Mouse (Mus musculus): Measurements from ENCODE around the gene Nsun4. TPM values are rescaled to one million over a fixed set of nuclear protein-coding genes. Genes with fewer than 3 reads are reported as not detected.

Nsun4 gene
- total RNA-seq (2014; fragmentation: Nextera tagmentation) (15.0 and 17.0 TPM in 2 replicates), total RNA-seq (2017) (7.4 and 14.6 TPM in 2 replicates)

DNA sequence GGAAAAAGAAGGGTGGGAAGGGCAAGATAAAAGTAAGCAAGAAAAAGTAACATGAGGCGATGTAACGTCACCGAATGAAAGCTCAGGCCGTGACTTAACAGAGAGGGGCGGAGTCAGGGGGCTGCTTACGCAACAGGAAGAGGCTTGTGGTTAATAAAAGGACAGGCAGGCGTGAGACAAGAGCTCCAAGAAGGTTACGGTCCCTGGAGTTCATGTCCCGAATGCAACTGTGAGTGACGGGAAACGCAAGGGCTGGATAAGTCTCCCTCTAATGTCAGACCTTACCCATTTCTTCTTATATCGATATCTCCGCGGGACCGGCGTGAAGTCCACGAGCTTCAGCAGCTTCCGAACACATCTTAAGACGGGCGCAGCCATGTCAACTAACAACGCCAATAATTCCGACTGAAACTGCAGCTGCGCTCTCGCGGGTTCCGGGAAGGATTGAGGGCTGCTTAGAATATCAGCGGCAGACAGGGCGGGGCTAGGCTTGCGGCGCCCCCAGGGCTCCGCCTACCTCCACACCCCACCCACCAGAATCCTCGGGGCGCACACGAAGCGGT is at the start of gene Nsun4:
Gene Nsun4, minus strand, starts transcription at position 478 of the 563 bp plus-strand sequence.
- peak; percentile 93 for ATAC-seq (replicated peaks; ENCODE audit: poor library complexity, severe bottlenecking)

DNA sequence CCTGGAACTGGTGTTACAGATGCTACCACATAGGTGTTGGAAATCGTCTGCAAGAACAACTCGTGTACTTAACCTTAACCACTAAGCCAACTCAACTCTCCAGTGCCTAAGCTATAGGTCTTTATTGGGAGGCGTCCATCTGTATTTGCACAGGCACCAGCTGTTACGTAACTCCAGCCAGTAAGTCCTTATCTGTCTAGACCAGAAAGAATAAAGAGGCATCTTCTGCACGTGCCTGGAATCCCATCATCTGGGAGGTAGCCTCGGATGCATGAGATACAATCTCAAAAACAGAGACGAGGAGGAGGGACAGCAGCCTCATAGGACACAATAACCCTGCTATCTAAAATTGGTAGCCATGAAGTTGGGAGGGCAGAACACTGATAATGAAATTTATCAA is 47.3 kb upstream of the Nsun4 start:
- ATAC-seq (replicated peaks; ENCODE audit: poor library complexity, severe bottlenecking) = no peak

DNA sequence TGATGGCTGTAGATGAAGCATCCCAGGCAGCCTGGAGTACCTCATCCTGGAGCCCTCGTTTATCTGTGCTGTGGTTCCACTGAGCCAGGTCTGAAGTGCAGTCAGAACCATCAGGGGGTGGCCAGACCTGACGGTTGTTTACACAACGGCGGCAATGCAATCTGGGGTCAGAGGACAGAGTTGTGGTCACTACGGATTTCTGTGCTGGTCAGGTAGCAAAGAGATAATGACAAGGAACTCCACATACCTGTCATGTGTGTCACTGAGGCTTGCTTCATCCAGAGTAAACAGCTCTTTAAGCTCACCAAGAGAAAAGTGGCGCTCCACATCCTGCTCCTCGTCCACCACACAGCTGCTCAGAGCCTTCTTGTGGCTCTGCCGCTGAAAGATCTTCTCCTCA is 43.5 kb upstream of the Nsun4 start:
- ATAC-seq (replicated peaks; ENCODE audit: poor library complexity, severe bottlenecking) = no peak

DNA sequence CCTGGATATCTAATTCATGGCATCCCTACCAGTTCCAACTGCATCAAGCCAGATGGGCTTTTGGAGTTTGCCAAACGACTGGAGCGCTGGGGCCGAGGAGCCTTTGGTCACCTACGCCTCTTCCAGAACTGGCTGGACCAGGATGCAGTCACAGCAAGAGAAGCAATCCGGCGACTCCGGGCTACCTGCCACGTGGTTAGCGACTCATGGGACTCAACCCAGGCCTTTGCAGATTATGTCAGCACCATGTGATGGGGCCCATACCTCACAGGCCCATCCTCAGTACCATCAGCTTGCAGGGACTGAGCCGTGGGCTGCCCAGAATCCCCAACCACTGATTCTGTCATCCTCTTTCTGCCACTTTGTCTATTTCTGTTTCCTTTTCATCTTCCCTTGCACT is 42.6 kb upstream of the Nsun4 start:
- no peak for ATAC-seq (replicated peaks; ENCODE audit: poor library complexity, severe bottlenecking)

DNA sequence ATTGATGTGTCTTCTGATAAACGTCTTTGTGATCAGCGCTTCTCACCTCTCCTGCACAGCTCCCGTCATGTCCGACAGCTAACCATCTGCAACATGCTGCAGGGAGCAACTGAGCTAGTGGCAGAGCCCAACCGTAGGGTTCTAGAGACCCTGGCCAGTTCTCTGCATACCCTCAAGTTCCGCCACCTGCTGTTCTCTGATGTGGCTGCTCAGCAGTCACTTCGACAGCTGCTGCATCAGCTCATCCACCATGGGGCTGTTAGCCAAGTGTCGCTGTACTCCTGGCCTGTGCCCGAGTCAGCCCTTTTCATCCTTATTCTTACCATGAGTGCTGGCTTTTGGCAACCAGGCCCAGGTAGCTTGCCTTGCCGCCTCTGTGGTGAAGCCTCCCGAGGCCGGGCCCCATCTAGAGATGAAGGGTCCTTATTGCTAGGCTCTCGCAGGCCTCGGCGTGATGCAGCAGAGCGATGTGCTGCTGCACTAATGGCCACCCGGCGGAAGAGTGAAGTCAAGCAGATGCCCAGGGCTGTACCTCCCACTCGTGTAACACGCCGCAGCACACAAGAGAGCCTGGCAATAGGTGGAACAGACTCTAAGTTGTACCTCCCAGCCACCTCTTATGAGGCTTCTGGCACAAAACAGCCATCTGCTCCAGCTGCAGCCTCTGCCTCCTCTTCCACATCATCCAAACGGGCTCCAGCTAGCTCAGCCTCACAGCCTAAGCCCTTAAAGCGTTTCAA is 35.0 kb upstream of the Nsun4 start:
- no peak for ATAC-seq (replicated peaks; ENCODE audit: poor library complexity, severe bottlenecking)

DNA sequence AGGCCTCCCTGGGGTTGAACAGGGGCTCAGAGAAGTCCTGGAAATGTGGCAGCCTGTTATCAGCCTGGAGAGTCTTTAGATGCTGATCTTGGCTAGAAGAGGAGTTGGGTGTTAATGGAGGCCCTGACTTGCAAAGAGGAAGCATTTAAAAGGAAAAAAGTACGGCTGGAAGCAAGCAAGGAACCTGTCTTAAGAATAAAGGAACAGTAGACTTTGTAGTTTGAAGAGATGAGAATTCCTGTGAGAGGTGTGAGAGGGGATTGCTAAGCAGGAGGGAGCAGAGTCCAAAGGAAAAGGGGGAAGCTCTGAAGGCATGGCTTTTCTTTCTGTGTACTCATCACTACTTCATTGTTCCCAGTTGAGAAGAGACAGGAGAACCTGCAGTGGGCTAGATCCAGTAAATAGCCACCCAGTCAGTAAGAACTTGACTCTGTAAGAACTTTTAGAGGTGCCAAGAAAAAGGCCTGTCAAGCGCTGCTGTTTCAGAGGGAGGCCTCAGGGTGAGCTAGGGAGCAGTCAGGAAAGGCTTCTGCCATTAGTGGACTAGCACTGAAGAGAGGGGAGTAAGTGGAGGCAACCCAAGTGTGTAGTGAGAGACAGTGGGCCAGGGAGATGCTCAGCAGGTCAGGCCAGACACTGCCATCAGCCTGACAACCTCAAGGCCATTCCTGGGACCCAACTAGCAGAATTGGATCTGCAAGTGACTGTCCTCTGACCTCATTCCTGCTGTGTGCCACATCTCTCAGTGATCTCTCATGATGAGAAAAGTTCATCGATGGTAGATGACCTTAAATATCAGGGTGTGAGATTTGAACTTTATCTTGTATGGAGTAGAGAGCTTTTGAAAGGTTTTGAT is 23.8 kb upstream of the Nsun4 start:
- ATAC-seq (replicated peaks; ENCODE audit: poor library complexity, severe bottlenecking) = no peak

DNA sequence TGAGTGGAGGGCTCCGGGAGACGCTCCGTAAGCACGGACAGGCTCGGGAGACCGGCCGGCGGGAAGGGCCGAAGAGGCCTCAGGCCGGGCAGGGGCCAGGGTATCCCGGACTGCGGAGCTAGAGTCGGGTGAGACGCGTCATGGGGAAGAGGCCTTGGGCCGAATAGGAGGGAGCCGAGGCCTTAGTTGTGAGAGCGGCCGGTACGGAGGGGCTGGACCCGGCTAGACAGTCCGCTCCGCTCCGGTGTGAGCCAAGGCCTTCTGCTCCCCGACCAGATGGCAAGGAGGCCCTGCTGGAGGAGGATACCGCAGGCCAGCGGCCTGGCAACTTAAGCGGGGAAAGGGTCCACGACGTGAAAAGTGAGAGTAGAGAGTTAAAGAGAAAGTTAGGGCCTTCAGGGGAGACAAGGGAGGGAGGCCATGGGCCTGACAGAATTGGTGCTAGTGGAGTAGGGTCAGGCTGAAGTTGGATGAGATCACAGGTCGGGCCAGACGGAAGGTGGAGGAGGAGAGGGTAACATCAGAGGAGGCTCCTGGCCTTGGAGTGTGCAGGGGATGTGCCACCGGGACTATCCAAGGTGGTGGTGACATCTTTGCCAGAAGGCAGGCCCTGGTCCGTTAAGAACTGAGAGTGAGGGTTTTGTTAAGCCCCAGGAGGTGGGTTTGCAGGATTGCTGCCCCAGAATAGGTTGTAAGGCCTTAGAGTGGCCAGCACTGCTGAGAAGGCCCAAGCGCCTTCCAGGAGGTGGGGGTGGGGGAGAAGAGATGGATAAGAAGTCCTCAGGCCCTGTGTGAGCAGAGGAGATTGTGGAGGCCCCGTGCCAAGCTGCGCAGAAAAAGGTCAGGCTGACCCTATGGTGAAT is 22.9 kb upstream of the Nsun4 start:
- ATAC-seq (replicated peaks; ENCODE audit: poor library complexity, severe bottlenecking) = peak; percentile 18

DNA sequence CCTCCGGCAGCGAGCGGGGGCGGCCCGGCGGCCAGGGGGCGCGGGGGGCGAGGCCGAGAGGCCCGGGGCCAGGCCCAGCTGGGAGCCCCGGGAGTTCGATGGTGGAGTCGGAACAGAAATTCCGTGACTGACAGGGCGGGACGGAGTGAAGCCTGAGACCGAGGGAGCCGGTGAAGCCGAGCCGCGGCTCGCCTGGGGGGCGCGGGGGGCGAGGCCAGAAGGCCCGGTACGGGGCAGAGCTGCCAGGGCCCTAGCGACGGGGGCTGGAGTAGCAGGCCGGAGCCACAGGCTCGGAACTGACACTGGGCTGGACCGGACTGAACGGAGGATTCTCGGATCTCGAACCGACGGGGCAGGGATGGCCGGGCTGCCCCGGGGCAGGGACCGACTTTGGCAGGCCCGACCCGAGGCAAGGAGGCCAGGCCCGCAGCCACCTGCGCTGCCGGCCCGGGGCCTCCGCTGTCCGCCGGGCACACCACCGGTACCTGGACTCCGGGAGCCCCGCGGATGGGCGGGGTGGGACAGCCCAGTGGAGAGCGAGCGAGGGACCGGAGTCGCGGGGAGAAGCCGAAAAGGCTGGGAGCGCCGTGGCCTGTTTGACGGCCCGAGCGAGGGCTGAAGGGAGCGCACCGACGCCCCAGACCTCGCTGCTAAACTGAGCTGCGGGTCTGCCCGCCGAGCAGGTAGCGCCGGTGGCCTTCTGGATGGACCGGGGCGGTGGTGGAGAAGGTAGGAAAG is 22.1 kb upstream of the Nsun4 start:
- peak; percentile 41 for ATAC-seq (replicated peaks; ENCODE audit: poor library complexity, severe bottlenecking)

DNA sequence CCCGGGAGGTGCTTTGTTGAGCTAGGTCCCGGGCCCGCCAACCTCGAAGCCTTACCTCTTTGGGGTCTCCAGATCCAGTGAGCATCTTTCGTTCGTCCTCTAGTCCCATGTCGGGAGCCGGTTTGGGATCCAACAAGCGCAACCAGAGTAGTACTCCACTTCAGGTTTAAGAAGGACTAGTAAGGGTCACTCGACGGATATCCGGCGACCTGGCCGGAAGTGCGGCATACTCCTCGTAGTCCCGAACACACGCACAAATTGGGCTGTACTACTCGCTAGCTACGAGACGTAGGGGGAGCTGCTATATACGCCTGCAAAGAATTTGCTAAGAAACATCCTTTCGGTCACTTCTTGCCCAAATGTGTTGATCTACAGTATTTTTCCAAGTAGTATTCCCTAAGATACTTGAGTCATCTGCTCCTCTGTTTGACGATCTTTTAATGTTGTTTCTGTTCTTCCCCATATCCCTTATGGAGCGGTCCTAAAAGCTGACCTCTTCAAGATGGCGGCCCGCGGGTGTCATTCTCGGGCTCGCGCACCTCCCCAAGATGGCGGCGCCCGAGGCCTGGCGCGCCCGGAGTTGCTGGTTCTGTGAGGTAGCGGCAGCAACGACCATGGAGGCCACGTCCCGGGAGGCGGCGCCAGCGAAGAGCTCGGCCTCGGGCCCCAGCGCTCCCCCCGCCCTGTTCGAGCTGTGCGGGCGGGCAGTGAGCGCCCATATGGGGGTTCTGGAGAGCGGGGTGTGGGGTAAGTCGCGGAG is 21.4 kb upstream of the Nsun4 start, which contains the start of the genes Uqcrh and Lrrc41:
Gene Uqcrh, minus strand, starts transcription at position 211 of the 760 bp plus-strand sequence.
Gene Lrrc41, plus strand, starts transcription at position 409 of the 760 bp plus-strand sequence.
- ATAC-seq (replicated peaks; ENCODE audit: poor library complexity, severe bottlenecking) = peak; percentile 76

DNA sequence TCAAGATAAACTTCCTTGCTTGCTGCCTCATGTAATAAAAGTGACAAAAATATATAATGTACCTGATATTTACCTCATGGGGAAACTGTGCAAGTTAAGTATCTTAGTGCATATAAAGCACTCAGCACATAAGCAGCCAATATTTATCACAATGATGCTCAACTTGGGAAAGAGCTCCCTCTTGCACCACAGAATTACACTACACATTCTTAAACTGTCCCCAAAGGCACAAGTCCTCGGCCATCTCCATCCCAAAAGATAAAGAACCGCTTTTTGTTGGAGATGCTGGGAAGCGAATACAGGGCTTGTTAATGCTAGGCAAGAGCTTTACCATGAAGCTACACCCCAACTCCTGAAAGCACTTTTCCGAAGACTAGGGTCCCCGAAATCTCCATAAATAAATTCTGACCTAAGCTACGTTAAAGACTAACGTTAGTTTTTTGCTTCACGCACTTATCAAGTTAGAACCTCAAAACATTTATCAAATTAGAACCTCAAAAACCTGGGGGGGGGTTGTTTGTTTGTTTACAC is 20.5 kb upstream of the Nsun4 start:
- 0 out of 2 replicates have a peak, but pooled peaks have one; percentile 10 for ATAC-seq (replicated peaks; ENCODE audit: poor library complexity, severe bottlenecking)

DNA sequence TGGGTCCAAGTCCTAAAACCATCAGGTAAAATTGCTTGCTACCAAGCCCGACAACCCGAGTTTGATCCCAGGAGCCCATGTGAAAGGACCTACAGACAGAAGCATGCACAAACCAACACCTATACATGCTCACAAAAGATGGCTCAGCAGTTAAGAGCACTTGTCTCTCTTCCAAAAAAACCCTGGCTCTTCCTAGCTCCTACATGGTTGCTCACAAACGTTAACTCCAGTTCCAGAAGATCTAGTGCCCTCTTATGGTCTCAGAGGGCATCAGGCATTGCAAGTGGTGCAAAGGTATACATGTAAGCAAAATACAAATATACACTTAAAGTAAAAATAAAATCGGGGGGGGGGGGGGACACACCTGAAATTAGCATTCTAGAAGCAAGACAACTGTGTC is 19.5 kb upstream of the Nsun4 start:
- no peak for ATAC-seq (replicated peaks; ENCODE audit: poor library complexity, severe bottlenecking)

DNA sequence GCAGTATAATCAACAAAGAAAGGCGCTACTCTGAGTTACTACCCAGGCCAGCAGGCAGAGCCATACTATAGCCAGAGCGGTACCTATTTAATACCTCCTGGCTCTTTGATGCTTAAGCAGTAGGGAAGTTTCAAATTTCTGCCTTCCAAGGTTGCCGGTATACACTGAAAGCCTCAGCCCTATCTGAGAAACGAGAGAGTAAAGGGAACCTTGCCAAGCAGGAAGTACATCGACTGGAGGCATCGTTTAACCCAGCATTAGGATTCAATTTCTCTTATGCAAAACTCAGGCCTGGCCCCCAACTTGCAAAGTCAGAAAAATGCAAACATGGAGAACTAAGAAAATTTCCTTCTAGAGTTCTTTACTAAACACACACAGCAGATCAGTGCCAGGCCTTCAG is 16.4 kb upstream of the Nsun4 start:
- ATAC-seq (replicated peaks; ENCODE audit: poor library complexity, severe bottlenecking) = no peak

DNA sequence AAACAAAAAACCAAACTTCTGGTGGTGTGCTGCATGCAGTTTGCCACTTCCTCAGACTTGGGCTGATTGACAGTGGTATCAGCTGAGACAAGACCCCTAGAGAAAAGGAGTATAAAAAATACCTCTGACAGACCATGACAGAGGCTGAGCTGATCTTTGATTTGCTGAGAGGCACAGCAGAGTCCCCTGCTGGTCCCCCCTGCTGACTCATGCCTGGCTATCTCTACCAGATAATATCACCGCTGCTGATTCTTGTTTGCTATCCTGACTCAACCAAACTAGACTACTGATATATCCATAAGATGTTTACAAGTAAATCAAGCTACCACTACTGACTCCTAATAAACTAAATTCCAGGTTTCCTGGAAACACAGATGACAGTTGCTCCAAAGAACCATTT is 10.2 kb upstream of the Nsun4 start:
- no peak for ATAC-seq (replicated peaks; ENCODE audit: poor library complexity, severe bottlenecking)

DNA sequence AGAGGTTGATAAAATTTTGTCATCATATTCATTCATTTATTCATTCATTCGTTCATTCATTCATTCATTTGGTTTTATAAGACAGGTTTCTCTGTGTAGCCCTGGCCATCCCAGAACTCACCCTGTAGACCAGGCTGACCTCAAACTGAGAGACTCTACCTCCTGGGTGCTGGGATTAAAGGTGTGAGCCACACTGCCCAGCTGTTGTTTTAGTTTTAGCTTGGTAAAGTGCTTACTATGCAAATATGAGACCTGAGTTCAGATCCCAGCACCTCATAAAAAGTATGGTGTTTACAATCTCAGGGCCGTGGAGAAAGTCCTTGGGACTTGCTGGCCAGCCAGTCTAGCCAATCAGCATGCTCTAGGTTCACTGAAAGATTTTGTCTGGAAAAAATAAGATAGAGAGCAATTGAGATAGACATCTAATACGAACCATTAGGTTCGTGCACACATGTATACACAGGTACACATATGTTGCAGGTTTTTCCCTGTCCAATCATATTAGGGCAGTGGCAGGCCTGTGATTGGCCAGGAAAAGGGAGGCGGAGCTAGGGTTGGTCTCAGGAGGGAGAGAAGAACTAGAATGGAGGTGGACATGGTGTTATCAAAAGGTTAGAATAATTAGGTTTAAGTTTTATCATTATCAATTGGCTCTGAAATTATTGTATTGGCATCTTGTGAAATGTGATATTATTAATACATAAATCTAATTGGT is 5.5 kb upstream of the Nsun4 start:
- ATAC-seq (replicated peaks; ENCODE audit: poor library complexity, severe bottlenecking) = no peak

DNA sequence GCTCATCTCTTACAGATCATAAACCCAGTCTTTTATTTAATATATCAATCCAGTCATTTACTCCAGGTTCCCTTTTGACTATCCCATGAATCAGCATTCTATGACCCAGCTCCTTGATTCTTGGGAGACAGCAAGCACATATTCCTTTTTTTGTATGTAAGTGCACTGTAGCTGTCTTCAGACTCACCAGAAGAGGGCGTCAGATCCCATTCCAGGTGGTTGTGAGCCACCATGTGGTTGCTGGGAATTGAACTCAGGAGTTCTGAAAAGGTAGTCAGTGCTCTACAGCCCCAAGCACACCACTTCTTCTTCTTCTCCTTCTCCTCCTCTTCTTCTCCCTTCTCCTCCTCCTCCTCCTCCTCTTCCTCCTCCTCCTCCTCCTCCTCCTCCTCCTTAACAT is 3.9 kb upstream of the Nsun4 start:
- ATAC-seq (replicated peaks; ENCODE audit: poor library complexity, severe bottlenecking) = no peak

DNA sequence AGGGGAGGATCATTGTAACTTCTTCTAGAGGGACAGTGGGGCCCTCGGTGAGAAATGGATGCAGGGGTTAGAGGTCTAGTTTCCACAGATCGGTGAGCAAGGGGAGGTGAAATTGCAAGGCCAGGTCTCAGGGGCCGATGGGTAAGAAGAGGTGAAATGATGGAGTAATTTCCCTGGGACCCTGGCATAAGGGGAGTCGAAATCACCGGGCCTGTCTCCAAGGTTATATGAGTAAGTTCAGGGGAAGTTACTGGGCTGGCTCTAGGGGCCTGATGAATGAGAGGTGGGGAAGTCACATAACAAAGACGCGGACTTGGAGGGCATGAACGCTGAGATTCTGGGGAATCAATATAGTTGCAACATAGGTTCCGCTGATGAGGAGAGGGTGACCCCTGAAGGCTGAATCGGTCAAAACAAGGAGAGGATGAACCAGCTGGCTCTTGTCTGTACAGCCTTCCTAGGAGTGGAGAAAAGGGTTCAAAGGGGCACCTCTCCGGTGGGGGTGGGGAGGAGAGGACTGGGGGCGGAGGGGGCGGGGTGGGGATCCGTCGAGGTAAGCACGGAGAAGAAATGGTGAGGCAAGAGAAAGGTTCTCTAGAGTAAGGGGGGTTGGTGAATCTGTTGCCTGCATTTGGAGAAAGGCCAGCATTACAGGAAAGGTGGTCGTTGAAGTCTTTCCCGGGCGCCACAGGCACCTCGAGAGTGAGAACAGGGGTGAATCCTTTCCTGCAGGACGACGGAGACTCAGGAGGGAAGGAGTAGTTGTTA is 966 bp downstream of the Nsun4 start:
- ATAC-seq (replicated peaks; ENCODE audit: poor library complexity, severe bottlenecking) = peak; percentile 53

DNA sequence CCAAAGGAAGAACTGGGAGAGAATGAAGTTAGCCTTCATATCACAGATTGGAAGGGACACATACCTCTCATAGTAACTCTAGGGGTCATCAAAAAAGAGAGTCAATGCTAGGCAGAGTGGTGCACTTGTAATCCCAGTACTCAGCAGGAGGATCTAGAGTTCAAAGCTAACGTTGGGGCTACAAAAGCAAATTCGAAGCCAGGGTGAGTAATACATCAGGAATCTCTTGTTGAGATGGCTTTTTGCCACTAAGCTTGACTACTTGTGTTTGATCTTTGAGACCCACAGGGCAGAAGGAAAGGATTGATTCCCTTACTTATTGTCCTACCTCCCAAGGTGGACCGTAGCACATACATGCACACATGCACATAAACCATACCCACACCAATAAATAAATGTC is 4.5 kb downstream of the Nsun4 start:
- ATAC-seq (replicated peaks; ENCODE audit: poor library complexity, severe bottlenecking) = no peak

Data from granulocyte monocyte progenitor cell, adult 5-6 weeks (primary cell).